Mouse (Mus musculus): Measurements from ENCODE around the gene Rad54l2. TPM values are rescaled to one million over a fixed set of nuclear protein-coding genes. Genes with fewer than 3 reads are reported as not detected.
A peak's percentile ranks its signal among the peaks of the same experiment; 100 is the strongest.

Rad54l2 gene
- polyA plus RNA-seq, 1 experiment from 2014 or later = 9.8 TPM

- 93% methylated on average over 2 of the region's 2 CpGs for WGBS
- Histone ChIP-seq H3K36me3 (replicated peaks) (peaks cover 46% of the 10 kb centered on the region), H3K27ac (no peak overlapping the region), H3K4me3 (no peak overlapping the region), H3K9me3 (no peaks in the 10 kb centered on the region), H3K4me1 (no peaks in the 10 kb centered on the region), H3K27me3 (ENCODE audit: poor library complexity, severe bottlenecking) (no peaks in the 10 kb centered on the region)
- DNase-seq (ENCODE audit: extremely low spot score, low spot score) = no peak
These were observed 50.6 kb downstream of the Rad54l2 start for GRCm38 (mm10) chr9:106738199-106738985.

- 85% methylated on average over 2 of the region's 2 CpGs for WGBS
- H3K27me3 ChIP-seq (ENCODE audit: poor library complexity, severe bottlenecking) = no peaks in the 10 kb centered on the region
- no peak for DNase-seq (ENCODE audit: extremely low spot score, low spot score)
- no peaks in the 10 kb centered on the region for H3K4me1 ChIP-seq
- no peaks in the 10 kb centered on the region for H3K9me3 ChIP-seq
- H3K4me3 ChIP-seq = no peak overlapping the region
- no peak overlapping the region for H3K27ac ChIP-seq
- H3K36me3 ChIP-seq (replicated peaks) = peaks cover 14% of the 10 kb centered on the region
These were observed 55.3 kb downstream of the Rad54l2 start for GRCm38 (mm10) chr9:106733690-106734089.

- Histone ChIP-seq H3K4me3 (no peak overlapping the region), H3K9me3 (no peaks in the 10 kb centered on the region), H3K27ac (no peak overlapping the region), H3K27me3 (ENCODE audit: poor library complexity, severe bottlenecking) (no peaks in the 10 kb centered on the region), H3K36me3 (replicated peaks) (no peaks in the 10 kb centered on the region), H3K4me1 (no peaks in the 10 kb centered on the region)
- 89% methylated on average over 2 of the region's 2 CpGs for WGBS
- no peak for DNase-seq (ENCODE audit: extremely low spot score, low spot score)
These were observed 59.6 kb downstream of the Rad54l2 start for GRCm38 (mm10) chr9:106729416-106729815.

GRCm38 (mm10) chr9:106726891-106727290 is 62.1 kb downstream of the Rad54l2 start:
- Histone ChIP-seq H3K4me1 (no peaks in the 10 kb centered on the region), H3K9me3 (no peaks in the 10 kb centered on the region), H3K27me3 (ENCODE audit: poor library complexity, severe bottlenecking) (no peaks in the 10 kb centered on the region), H3K27ac (no peak overlapping the region), H3K36me3 (replicated peaks) (peaks cover 11% of the 10 kb centered on the region), H3K4me3 (no peak overlapping the region)
- 100% methylated on average over 1 of the region's 1 CpGs for WGBS
- DNase-seq (ENCODE audit: extremely low spot score, low spot score) = no peak

- no peak for DNase-seq (ENCODE audit: extremely low spot score, low spot score)
- no peaks in the 10 kb centered on the region for H3K4me1 ChIP-seq
- H3K27ac ChIP-seq = no peak overlapping the region
- H3K27me3 ChIP-seq (ENCODE audit: poor library complexity, severe bottlenecking) = no peaks in the 10 kb centered on the region
- 95% methylated on average over 2 of the region's 2 CpGs for WGBS
- H3K9me3 ChIP-seq = no peaks in the 10 kb centered on the region
- H3K4me3 ChIP-seq = no peak overlapping the region
- H3K36me3 ChIP-seq (replicated peaks) = peaks cover 21% of the 10 kb centered on the region
These were observed 63.6 kb downstream of the Rad54l2 start for GRCm38 (mm10) chr9:106725435-106725834.

- Histone ChIP-seq H3K4me1 (no peaks in the 10 kb centered on the region), H3K27ac (no peak overlapping the region), H3K36me3 (replicated peaks) (peaks cover 27% of the 10 kb centered on the region), H3K4me3 (no peak overlapping the region), H3K27me3 (ENCODE audit: poor library complexity, severe bottlenecking) (no peaks in the 10 kb centered on the region), H3K9me3 (no peaks in the 10 kb centered on the region)
- no peak for DNase-seq (ENCODE audit: extremely low spot score, low spot score)
- 89% methylated on average over 1 of the region's 1 CpGs for WGBS
These were observed 64.1 kb downstream of the Rad54l2 start for GRCm38 (mm10) chr9:106724864-106725263.

- Histone ChIP-seq H3K27ac (no peak overlapping the region), H3K27me3 (ENCODE audit: poor library complexity, severe bottlenecking) (no peaks in the 10 kb centered on the region), H3K36me3 (replicated peaks) (peaks cover 94% of the 10 kb centered on the region), H3K4me1 (no peaks in the 10 kb centered on the region), H3K4me3 (no peak overlapping the region), H3K9me3 (no peaks in the 10 kb centered on the region)
- 93% methylated on average over 4 of the region's 4 CpGs for WGBS
- no peak for DNase-seq (ENCODE audit: extremely low spot score, low spot score)
These were observed 72.3 kb downstream of the Rad54l2 start for GRCm38 (mm10) chr9:106716729-106717128.

- Histone ChIP-seq H3K4me1 (no peaks in the 10 kb centered on the region), H3K36me3 (replicated peaks) (peaks cover 97% of the 10 kb centered on the region), H3K4me3 (no peak overlapping the region), H3K27ac (no peak overlapping the region), H3K9me3 (no peaks in the 10 kb centered on the region), H3K27me3 (ENCODE audit: poor library complexity, severe bottlenecking) (no peaks in the 10 kb centered on the region)
- no peak for DNase-seq (ENCODE audit: extremely low spot score, low spot score)
- 94% methylated on average over 2 of the region's 2 CpGs for WGBS
These were observed 72.8 kb downstream of the Rad54l2 start for GRCm38 (mm10) chr9:106716232-106716631.

DNA sequence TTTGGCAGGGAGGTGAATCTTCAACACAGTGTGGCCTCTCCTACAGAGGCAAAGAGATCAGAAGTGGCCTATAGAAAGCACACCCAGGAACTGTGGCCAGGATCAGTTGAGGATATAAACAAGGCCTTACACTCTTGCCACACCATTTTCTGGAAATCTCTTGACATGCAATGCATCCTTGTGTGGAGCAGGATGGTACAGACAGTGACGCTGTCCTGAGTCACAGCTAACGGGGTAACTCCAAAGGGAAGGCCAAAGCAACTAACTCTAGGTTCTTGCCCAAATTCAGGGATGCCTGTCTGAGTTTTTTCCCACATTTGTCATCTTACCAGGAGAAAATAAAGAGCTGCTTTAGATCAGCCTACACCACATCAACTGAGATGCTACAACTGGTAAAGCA is 76.5 kb downstream of the Rad54l2 start:
- H3K4me1 ChIP-seq = no peaks in the 10 kb centered on the region
- WGBS = 93% methylated on average over 2 of the region's 2 CpGs

GRCm38 (mm10) chr9:106692973-106693481 is 96.0 kb downstream of the Rad54l2 start:
- H3K27me3 ChIP-seq (ENCODE audit: poor library complexity, severe bottlenecking) = no peaks in the 10 kb centered on the region
- no peak for DNase-seq (ENCODE audit: extremely low spot score, low spot score)
- no peak overlapping the region for H3K4me3 ChIP-seq
- H3K4me1 ChIP-seq = no peaks in the 10 kb centered on the region
- WGBS = 91% methylated on average over 11 of the region's 11 CpGs
- peaks cover 68% of the 10 kb centered on the region for H3K36me3 ChIP-seq (replicated peaks)
- no peaks in the 10 kb centered on the region for H3K9me3 ChIP-seq
- no peak overlapping the region for H3K27ac ChIP-seq

More for the DNA sequence above, 76.5 kb downstream of the Rad54l2 start:
- H3K27ac ChIP-seq = no peak overlapping the region
- H3K27me3 ChIP-seq (ENCODE audit: poor library complexity, severe bottlenecking) = no peaks in the 10 kb centered on the region
- H3K36me3 ChIP-seq (replicated peaks) = peaks cover 97% of the 10 kb centered on the region
- H3K9me3 ChIP-seq = no peaks in the 10 kb centered on the region
- no peak overlapping the region for H3K4me3 ChIP-seq
- DNase-seq (ENCODE audit: extremely low spot score, low spot score) = no peak

GRCm38 (mm10) chr9:106688834-106689233 is 100.2 kb downstream of the Rad54l2 start:
- peaks cover 28% of the 10 kb centered on the region for H3K36me3 ChIP-seq (replicated peaks)
- H3K4me3 ChIP-seq = no peak overlapping the region
- no peaks in the 10 kb centered on the region for H3K9me3 ChIP-seq
- H3K27me3 ChIP-seq (ENCODE audit: poor library complexity, severe bottlenecking) = no peaks in the 10 kb centered on the region
- 88% methylated on average over 8 of the region's 8 CpGs for WGBS
- DNase-seq (ENCODE audit: extremely low spot score, low spot score) = no peak
- H3K4me1 ChIP-seq = peaks cover 33% of the 10 kb centered on the region
- H3K27ac ChIP-seq = no peak overlapping the region

- Histone ChIP-seq H3K27ac (no peak overlapping the region), H3K4me1 (peaks cover 33% of the 10 kb centered on the region), H3K36me3 (replicated peaks) (peaks cover 11% of the 10 kb centered on the region), H3K9me3 (no peaks in the 10 kb centered on the region), H3K4me3 (no peak overlapping the region; the same call in 1 of the 2 replicates), H3K27me3 (ENCODE audit: poor library complexity, severe bottlenecking) (no peaks in the 10 kb centered on the region)
- peak; percentile 78 for DNase-seq (ENCODE audit: extremely low spot score, low spot score)
- WGBS = 36% methylated on average over 8 of the region's 8 CpGs
These were observed 101.9 kb downstream of the Rad54l2 start for GRCm38 (mm10) chr9:106686983-106687650.

All from forebrain, embryonic 10.5 days (tissue).